Comparison of ENCODE assay signal across 9 mouse cellular contexts in genomic region chr11:83327427-83327826, GRCm38 (mm10). TPM values are rescaled to one million over a fixed set of nuclear protein-coding genes. Genes with fewer than 3 reads are reported as not detected.
DNase-seq lines count a peak whose midpoint lies in the region; ATAC-seq and TF ChIP-seq lines count a peak whose summit lies in the region.
"Had no signal": no experiment of that assay in that cellular context is flagged by ENCODE, and none has a peak within 500 bp of the region (broad histone marks: within the 10 kb centered on the region; RNA-seq: fewer than 3 reads in every experiment).

No protein-coding gene starts in this region.

- ATAC-seq in heart, embryonic 12.5 days (ENCODE audit: insufficient number of reproducible peaks, low FRiP score), result no peak

- DNase-seq in heart, adult 2 months, result peak; percentile 29 to 51
- peak; percentile 74 for DNase-seq in A20 (ENCODE audit: low read depth, low spot score)
- DNase-seq in adrenal gland, adult 2 months, result peak; percentile 37
- peak; percentile 28 for DNase-seq in embryo, embryonic 9.5 days (ENCODE audit: extremely low spot score)
- DNase-seq in layer of hippocampus, adult 18-20 months (ENCODE audit: low spot score in 2 of 2), result peak; percentile 16 to 66
- peak; percentile 12 to 51 for DNase-seq in natural killer cell, adult 2 months (ENCODE audit: low spot score in 2 of 2)
- peak; percentile 62 for DNase-seq in thymus, postnatal 14 days

- no peaks in the 10 kb centered on the region for H3K4me1 ChIP-seq in heart, adult 2 months (ENCODE audit: control insufficient read depth, insufficient read depth, low read length)
- no peaks in the 10 kb centered on the region for H3K4me1 ChIP-seq in heart, embryonic 12.5 days (replicated peaks)
- H3K4me1 ChIP-seq: limb, embryonic 12.5 days had no signal

- intact Hi-C loops in heart, adult 2 months (cut with DNase I), result loop anchor here (2.0 kb wide), 1 partner anchor 97 kb away; no protein-coding TSS in a partner anchor

- no peaks in the 10 kb centered on the region for H3K27me3 ChIP-seq in heart, adult 2 months (ENCODE audit: control insufficient read depth, insufficient read depth, low read length)
- H3K27me3 ChIP-seq in heart, embryonic 12.5 days (replicated peaks), result no peaks in the 10 kb centered on the region
- H3K27me3 ChIP-seq: limb, embryonic 12.5 days had no signal

- no peak for TF ChIP-seq EP300 in heart, adult 2 months (IDR thresholded peaks at IDR 0.05; ENCODE audit: insufficient read depth, low read depth, low read length)

- TF ChIP-seq POLR2A in heart, adult 2 months (IDR thresholded peaks at IDR 0.05; ENCODE audit: insufficient read depth, low read depth, low read length), result no peak

- 61% methylated on average over 3 of the region's 3 CpGs for WGBS in heart, adult 2 months
- 60% methylated on average over 3 of the region's 3 CpGs for WGBS in heart, embryonic 12.5 days

- no peaks in the 10 kb centered on the region for H3K9me3 ChIP-seq in heart, embryonic 12.5 days (replicated peaks)
- H3K9me3 ChIP-seq: limb, embryonic 12.5 days had no signal

- H3K27ac ChIP-seq in heart, adult 2 months, result no peak overlapping the region
- no peak overlapping the region for H3K27ac ChIP-seq in heart, embryonic 12.5 days (ENCODE audit: poor library complexity, severe bottlenecking)
- H3K27ac ChIP-seq: limb, embryonic 12.5 days had no signal

- TF ChIP-seq CTCF in heart, adult 2 months (IDR thresholded peaks at IDR 0.05), result peak; percentile 77

- H3K36me3 ChIP-seq in heart, adult 2 months (ENCODE audit: control insufficient read depth, insufficient read depth, low read length), result peaks cover 5% of the 10 kb centered on the region
- peaks cover 54% of the 10 kb centered on the region for H3K36me3 ChIP-seq in heart, embryonic 12.5 days

- no peak overlapping the region for H3K9ac ChIP-seq in heart, adult 2 months (ENCODE audit: low read depth, low read length)
- H3K9ac ChIP-seq in heart, embryonic 12.5 days, result no peak overlapping the region
- H3K9ac ChIP-seq: limb, embryonic 12.5 days had no signal

- no peak overlapping the region for H3K4me2 ChIP-seq in heart, embryonic 12.5 days
- H3K4me2 ChIP-seq: limb, embryonic 12.5 days had no signal

- H3K79me2 ChIP-seq in heart, adult 2 months (replicated peaks; ENCODE audit: control insufficient read depth, insufficient read depth, low read length), result no peaks in the 10 kb centered on the region

- H3K4me3 ChIP-seq in heart, adult 2 months, result no peak overlapping the region
- no peak overlapping the region for H3K4me3 ChIP-seq in heart, embryonic 12.5 days
- H3K4me3 ChIP-seq: limb, embryonic 12.5 days had no signal

RNA-seq across cellular contexts. Expression of gene Pex12, which starts 25.0 kb away (rescaled TPM):
- 10 to 100 TPM in 1 of 2 experiments, 1 to 10 TPM in 1; 8.7 to 13.5 TPM for total RNA-seq in heart, adult 2 months (2021)
- polyA plus RNA-seq in heart, adult 2 months (2012; rRNA removed), result 7.2 and 8.6 TPM in 2 replicates
- 9.9 and 10.2 TPM in 2 replicates for polyA plus RNA-seq in heart, embryonic 12.5 days (2016; fragmentation: Nextera tagmentation; extraction: Ambion mirVana)
- 10 to 100 TPM; 18.4 to 21.4 TPM for total RNA-seq in adrenal gland, adult 2 months (2021)
- polyA plus RNA-seq in adrenal gland, adult 2 months (2012; rRNA removed), result 12.3 and 12.5 TPM in 2 replicates
- 10 to 100 TPM in 1 of 2 experiments, 1 to 10 TPM in 1; 9.9 to 12.9 TPM for total RNA-seq in layer of hippocampus, adult 18-20 months (2021)

RNA-seq across cellular contexts. Expression of gene Ap2b1, which starts 28.6 kb away (rescaled TPM):
- 10 to 100 TPM; 42.2 to 43.6 TPM for total RNA-seq in heart, adult 2 months (2021)
- 16.3 and 27.8 TPM in 2 replicates for polyA plus RNA-seq in heart, adult 2 months (2012; rRNA removed)
- 53.8 and 58.7 TPM in 2 replicates for polyA plus RNA-seq in heart, embryonic 12.5 days (2016; fragmentation: Nextera tagmentation; extraction: Ambion mirVana)
- total RNA-seq in adrenal gland, adult 2 months (2021), result 100 to 1,000 TPM; 101 to 104 TPM
- 17.7 and 24.0 TPM in 2 replicates for polyA plus RNA-seq in adrenal gland, adult 2 months (2012; rRNA removed)
- total RNA-seq in layer of hippocampus, adult 18-20 months (2021), result 100 to 1,000 TPM; 320 to 324 TPM

RNA-seq across cellular contexts. Expression of gene Slfn14, which starts 40.9 kb away (rescaled TPM):
- under 1 TPM in 1 of 2 experiments, not detected in 1; 0.14 TPM for total RNA-seq in heart, adult 2 months (2021)
- polyA plus RNA-seq in heart, adult 2 months (2012; rRNA removed), result not detected in 2 replicates
- 3.0 and 3.4 TPM in 2 replicates for polyA plus RNA-seq in heart, embryonic 12.5 days (2016; fragmentation: Nextera tagmentation; extraction: Ambion mirVana)
- total RNA-seq in adrenal gland, adult 2 months (2021), result not detected
- polyA plus RNA-seq in adrenal gland, adult 2 months (2012; rRNA removed), result not detected in 2 replicates
- total RNA-seq in layer of hippocampus, adult 18-20 months (2021), result not detected
